Mouse (Mus musculus): ENCODE results near the gene Scd4. TPM values are rescaled to one million over a fixed set of nuclear protein-coding genes. Genes with fewer than 3 reads are reported as not detected.
"Not testable (repeated sequence)": the region's sequence is repeated elsewhere in the genome, so short reads cannot be mapped to it uniquely, and the experiment has no call there.

Scd4 gene
- total RNA-seq, 2 experiments from 2014 or later: 0.14 TPM; not detected in 1

DNA sequence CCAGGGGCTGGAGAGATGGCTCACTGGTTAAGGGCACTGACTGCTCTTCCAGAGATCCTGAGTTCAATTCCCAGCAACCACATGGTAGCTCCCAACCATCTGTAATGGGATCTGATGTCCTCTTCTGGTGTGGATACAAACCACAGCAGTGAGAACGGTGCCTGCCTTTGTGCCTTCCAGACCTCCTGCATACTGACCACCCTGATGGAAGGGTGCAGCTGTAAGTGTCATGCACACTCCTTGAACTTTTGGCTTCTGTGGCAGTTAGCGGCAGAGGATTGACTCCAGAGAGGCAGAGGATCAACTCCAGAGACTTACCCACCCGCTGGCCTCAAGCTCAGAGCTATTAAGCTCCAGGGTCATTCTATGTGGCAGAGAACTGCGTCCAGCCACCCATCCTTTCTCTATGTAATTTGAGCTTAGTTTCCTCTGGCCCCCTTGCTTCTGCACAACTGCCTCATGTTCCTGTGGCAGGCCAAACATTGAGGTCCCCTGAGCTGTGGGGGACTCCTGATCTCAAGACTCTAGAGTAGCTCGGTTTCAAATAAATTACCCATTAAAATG lies 16.1 kb upstream of the Scd4 start:
- no peak for DNase-seq (ENCODE audit: low spot score)

DNA sequence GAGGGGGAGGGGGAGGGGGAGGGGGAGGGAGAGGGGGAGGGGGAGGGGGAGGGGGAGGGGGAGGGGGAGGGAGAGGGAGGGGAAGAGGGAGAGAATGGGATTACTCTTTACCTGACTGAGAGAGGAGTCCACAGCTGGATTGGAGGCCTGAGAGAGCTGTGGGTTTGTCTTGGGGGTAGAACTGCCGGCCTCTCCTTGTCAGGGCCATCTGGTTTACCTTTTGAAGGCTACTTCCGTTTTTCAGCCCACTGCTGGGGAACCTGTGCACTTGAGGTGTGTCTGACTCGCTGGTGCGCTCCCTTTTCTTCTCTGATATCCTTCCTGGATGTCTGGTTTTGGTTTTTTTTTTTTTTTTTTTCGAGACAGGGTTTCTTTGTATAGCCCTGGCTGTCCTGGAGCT lies 15.5 kb upstream of the Scd4 start:
- no peak for DNase-seq (ENCODE audit: low spot score)

DNA sequence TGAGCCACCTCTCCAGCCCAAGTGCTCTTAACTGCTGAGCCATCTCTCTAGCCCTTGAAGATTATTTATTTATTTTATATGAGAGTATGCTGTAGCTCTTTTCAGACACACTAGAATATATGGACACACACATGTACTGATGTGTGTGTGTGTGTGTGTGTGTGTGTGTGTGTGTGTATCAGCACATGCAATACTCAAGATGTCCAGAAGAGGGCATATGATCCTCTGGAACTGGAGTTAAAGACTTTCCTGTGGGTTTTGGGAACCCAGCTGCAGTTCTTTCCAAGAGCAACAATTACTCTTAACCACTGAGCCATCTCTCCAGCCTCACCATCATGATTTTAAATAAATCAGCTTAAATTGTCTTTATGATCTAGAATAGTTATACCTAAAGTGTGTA lies 14.3 kb upstream of the Scd4 start:
- DNase-seq (ENCODE audit: low spot score): no peak

DNA sequence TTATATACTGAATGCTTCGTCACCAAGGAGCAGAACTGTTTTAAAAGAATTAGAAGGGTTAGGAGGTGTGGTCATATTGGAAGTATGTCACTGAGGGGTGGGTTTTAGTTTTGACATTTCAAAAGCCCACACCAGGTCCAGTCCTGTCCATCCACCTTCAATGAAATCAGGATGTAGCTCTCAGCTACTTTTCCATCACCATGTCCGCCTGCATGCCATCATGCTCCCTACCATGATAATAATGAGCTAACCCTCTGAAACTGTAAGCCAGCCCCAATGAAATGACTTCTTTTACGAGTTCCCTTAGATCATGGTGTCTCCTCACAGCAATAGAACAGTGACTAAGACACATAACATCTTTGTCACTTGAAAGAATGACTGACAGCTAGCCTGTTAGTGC lies 12.6 kb upstream of the Scd4 start:
- DNase-seq (ENCODE audit: low spot score): no peak

- no peak for DNase-seq (ENCODE audit: low spot score)
Measured at GRCm38 (mm10) chr19:44321201-44321600, 11.7 kb upstream of the Scd4 start.

DNA sequence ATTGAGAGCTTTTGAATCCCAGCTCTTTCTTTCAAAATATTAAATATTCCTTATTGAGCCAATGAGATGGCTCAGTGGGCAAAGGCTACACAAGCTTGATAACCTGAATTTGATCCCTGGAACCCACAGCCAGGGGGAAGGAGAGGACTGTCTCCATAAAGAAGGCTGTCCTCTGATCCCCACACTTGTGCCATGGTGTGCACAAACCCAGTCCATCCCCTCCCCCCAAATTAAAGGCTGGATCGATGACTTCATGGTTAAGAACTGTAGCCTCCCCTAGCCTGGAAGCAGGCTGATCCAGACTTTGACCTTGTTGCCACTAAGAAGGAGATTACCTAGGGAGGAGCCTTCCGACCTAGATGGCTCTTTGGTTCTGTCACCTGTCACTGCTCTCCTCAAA lies 11.3 kb upstream of the Scd4 start:
- DNase-seq (ENCODE audit: low spot score): no peak

DNA sequence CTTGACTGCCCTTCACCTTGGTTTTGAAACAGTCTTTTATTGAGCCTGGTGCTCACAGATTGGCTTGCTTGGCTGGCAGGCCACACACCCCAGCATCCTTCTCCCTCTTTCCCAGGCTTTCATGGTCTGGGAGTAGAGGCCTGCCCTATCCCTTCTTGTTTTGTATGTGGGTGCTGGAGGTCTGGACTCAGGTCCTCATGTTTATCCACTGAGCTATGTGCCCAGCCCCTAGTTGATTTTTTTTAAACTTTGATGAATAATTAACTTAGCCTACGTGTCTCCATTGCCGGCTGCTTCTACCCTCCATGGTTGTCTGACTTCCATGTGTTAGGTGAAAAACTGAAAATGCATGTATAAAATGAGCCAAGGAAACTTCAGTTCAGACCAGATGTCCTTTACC lies 3.3 kb upstream of the Scd4 start:
- DNase-seq (ENCODE audit: low spot score): no peak

DNA sequence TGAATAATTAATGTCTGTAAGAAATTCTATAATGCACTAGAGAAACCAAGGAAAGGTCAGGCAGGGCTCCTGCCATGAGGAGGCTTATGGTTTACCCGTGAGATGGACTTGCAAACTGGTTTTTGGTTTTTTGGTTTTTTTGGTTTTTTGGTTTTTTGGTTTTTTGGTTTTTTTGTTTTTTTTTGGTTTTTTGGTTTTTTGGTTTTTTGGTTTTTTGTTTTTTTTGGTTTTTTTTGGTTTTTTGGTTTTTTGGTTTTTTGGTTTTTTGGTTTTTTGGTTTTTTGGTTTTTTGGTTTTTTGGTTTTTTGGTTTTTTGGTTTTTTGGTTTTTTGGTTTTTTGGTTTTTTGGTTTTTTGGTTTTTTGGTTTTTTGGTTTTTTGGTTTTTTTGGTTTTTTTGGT lies 1.8 kb upstream of the Scd4 start:
- not testable (repeated sequence) for DNase-seq (ENCODE audit: low spot score)

DNA sequence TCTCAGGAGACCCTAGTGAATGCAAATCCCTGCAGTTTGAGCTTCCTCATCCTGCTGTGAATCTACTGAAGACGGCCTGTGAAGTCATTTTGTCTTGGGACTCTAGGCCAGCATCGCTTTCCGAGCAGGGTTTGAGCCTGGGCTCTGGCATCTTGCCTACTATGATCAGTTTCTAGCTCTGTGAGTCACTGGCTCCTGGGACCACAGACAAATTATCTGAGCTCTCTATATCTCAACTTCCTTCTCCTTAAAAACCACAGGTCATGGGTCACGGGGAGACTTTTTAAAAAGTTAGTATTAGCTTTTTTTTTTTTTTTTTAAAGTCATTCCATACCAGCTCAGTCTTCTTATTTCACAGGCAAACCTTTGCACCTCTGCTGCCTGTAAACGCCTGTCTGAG lies 981 bp upstream of the Scd4 start:
- no peak for DNase-seq (ENCODE audit: low spot score)

- no peak for DNase-seq (ENCODE audit: low spot score)
Measured at GRCm38 (mm10) chr19:44332326-44332725, 566 bp upstream of the Scd4 start.

GRCm38 (mm10) chr19:44333991-44334390 lies 1.1 kb downstream of the Scd4 start:
- DNase-seq (ENCODE audit: low spot score): no peak

DNA sequence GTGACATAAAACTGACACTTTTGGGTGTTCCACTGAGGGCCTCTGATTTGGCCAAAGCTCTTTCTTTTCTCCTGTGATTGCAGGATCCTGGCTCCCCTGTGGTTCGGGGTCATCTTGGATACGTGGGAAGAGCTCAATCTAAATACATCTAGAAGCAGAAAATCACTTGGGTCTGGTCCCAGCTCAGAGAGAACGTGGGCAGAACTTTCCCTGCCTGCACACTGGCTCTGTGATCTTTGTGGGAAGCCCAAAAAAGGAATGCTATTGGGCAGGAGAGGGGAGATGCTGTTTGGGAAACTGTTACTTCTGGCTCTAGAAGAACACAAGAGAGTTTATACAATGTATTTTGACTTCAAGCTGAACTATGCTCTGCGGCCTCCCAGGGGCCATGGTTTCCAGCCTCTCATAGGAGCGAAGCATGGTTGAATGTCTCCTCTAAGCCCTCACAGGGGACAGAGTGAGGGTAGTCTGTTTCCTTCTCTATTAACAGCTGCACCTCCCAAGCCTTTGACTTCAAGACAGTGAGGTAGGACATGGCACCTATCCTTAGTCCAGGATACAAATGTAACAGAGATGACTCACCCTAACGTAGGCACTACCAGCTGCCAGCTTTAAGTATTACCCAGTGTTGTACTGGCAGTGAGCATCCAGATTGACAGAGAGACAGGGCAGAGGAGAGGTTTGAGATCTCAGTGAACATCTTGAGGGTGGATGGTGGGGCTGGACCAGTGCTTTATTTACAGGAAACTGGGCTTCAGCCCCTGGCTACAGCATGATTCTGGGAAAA lies 3.2 kb downstream of the Scd4 start:
- no peak for DNase-seq (ENCODE audit: low spot score)

GRCm38 (mm10) chr19:44349689-44350088 lies 16.8 kb downstream of the Scd4 start:
- DNase-seq (ENCODE audit: low spot score): no peak

GRCm38 (mm10) chr19:44351756-44352155 lies 18.9 kb downstream of the Scd4 start:
- DNase-seq (ENCODE audit: low spot score): no peak

- DNase-seq (ENCODE audit: low spot score): no peak
Measured at GRCm38 (mm10) chr19:44358700-44359099, 25.8 kb downstream of the Scd4 start.

DNA sequence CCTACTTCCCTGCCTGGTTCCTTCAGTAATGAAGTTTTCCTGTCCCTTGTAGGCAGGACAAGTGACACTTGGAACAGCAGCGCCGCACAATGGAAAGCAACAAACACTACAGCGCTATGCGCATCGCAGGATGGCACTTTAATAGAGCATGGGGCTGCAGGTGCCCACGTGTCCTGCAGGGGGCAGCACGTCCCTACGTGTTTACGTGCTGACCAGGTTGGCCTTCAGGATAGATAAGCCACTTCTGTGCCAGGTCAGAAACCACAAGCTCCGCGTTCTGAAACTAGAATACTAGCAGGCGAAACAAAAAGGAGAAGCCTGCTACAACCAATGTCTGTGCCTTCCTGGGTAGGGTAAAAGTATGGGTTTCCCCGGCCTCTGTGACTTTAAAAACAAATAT lies 30.6 kb downstream of the Scd4 start:
- DNase-seq (ENCODE audit: low spot score): peak; percentile 39

DNA sequence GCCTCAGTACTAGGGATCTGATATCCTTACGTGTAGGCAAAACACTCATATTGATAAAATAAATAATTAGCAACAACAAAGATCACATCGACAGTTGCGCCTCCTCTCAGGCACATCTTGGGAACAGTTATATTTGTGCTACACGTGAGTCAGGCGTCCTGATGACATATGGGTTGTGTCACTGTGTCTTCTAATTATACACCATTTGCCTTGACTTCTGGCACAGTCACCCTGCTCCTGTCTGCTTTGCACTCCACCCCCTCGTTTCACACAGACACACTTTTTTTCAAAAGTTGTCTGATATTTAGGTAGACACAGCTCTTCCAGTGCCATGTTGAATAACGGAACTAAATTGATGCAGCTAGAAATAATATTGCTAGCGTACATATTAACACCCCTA lies 31.1 kb downstream of the Scd4 start:
- DNase-seq (ENCODE audit: low spot score): no peak

GRCm38 (mm10) chr19:44365733-44366132 lies 32.8 kb downstream of the Scd4 start:
- no peak for DNase-seq (ENCODE audit: low spot score)

DNA sequence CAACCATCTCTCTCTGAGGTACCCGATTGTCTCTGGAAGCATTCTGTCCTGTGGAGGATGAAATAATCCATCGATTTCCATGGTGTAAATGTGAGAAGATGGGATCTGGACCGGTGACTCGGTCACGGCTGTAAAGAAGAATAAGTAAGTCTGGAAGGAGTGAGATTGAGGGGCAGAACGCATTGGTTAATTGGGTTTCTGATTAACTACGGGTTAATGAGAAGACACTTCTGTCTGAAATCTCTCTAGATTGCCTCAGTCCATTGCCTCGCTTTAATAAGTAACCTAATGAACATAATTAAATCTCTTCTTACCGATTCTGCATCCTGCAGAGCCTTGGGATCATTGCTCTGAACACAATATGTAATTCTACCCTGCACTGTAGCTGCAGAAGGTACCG lies 34.2 kb downstream of the Scd4 start:
- DNase-seq (ENCODE audit: low spot score): not testable (repeated sequence)

DNA sequence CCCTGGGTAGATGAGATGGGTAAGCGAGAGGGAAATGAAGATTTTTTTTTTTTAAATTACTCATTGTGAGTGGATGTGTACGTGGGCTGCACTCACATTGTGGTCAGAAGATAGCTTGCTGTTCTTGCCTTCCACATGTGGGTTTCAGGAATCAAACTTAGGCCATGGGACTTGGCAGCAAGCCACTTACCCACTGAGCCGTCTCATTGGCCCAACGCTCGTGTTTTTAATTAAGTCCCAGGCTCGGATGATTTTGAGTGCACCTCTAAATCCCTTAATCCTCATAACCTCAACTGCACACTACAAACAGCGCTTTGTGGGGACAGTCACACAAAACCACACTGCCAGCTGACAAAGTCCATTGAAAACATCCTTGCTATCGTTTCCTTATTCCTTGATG lies 36.5 kb downstream of the Scd4 start:
- no peak for DNase-seq (ENCODE audit: low spot score)

DNA sequence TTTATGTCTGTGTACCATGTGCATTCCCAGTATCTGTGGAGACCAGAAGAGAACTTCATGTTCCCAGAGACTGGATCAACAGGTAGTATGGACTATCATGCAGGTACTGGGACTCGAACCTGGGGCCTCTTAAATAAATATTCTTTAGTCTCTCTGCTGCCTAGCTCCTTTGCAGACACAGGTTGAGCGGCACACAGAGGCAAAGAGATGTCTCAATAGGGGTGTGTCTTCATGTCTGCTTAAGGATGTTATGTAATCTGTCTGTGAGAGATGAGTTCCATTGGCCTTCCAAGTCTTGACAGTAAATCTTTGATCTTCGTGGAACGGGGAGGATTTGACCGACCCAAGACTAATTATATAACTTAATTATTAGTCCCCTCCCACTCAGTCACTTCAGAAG lies 37.3 kb downstream of the Scd4 start:
- DNase-seq (ENCODE audit: low spot score): no peak

GRCm38 (mm10) chr19:44372969-44373368 lies 40.1 kb downstream of the Scd4 start:
- DNase-seq (ENCODE audit: low spot score): peak; percentile 91

DNA sequence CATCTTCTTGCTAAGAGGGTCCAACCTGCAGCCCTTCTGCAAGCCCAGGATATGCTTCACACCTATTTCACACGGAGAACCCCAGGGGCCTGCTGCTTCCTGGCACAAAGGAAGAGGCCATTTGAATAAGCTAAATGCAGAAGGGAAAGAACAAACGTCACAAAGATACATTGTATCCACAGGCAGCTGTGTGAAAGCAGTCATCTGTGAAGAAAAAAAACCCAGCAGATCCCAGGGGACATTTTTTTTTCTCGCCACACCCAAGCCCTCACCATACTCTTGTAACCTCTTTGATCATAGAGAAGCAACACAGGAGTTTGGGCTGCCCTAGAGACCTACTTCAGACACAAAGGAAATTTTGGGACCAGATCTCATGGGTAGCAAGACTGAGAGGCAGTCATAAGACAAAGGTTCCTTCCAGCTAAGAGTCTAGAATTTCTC lies 43.6 kb downstream of the Scd4 start:
- DNase-seq (ENCODE audit: low spot score): no peak
